Mouse (Mus musculus) erythroblast, adult 5-6 weeks (primary cell): ENCODE measurements around the gene B3gnt8. TPM values are rescaled to one million over a fixed set of nuclear protein-coding genes. Genes with fewer than 3 reads are reported as not detected.

ENCODE experiments used
- ATAC-seq: replicated peaks from 2 replicates; pipeline ENCODE4 v1.8.0; 2016; ENCODE audit warnings: moderate number of reproducible peaks, mild to moderate bottlenecking, moderate TSS enrichment, inconsistent platforms; ENCODE audit not compliant: poor library complexity, low FRiP score, severe bottlenecking
- total RNA-seq, 2 experiments: library from RNA; stranded (forward) in 1 of 2; stranded (reverse) in 1 of 2; fragments of 150-400 nt in 1 of 2; fragments of 200-764, 138-1000 nt in 1 of 2; gene quantifications; 2 replicates each; pipeline versions ENCODE4 v1.2.3 to v1.2.4; 2015 to 2017; ENCODE audit warnings: low replicate concordance in 2 of 2

The B3gnt8 gene
- total RNA-seq, 2 experiments from 2014 or later, result 1.9 to 5.8 TPM

GRCm38 (mm10) chr7:25617376-25618160 is 8.9 kb upstream of the B3gnt8 start:
- ATAC-seq, result no peak

- peak; percentile 90 for ATAC-seq
These were observed 7.4 kb upstream of the B3gnt8 start, which contains the start of gene Dmac2 for GRCm38 (mm10) chr7:25618865-25619721. Dmac2 (plus strand) TSS chr7:25619414.

- ATAC-seq, result no peak
These were observed 6.8 kb upstream of the B3gnt8 start for GRCm38 (mm10) chr7:25619722-25619991.

- ATAC-seq, result no peak
These were observed 6.4 kb upstream of the B3gnt8 start for GRCm38 (mm10) chr7:25620101-25620500.

- ATAC-seq, result no peak
These were observed 5.7 kb upstream of the B3gnt8 start for GRCm38 (mm10) chr7:25620751-25621150.

- no peak for ATAC-seq
These were observed 2.5 kb upstream of the B3gnt8 start for GRCm38 (mm10) chr7:25623857-25624370.

GRCm38 (mm10) chr7:25624851-25625250 is 1.6 kb upstream of the B3gnt8 start:
- no peak for ATAC-seq

GRCm38 (mm10) chr7:25625594-25626250 is 732 bp upstream of the B3gnt8 start:
- ATAC-seq, result no peak

GRCm38 (mm10) chr7:25627431-25628322 is 1.2 kb downstream of the B3gnt8 start:
- ATAC-seq, result no peak

- no peak for ATAC-seq
These were observed 1.8 kb downstream of the B3gnt8 start for GRCm38 (mm10) chr7:25628323-25628620.

GRCm38 (mm10) chr7:25632679-25633078 is 6.2 kb downstream of the B3gnt8 start:
- no peak for ATAC-seq

- ATAC-seq, result no peak
These were observed 9.9 kb downstream of the B3gnt8 start for GRCm38 (mm10) chr7:25636373-25636772.

GRCm38 (mm10) chr7:25637099-25637498 is 10.6 kb downstream of the B3gnt8 start:
- no peak for ATAC-seq

GRCm38 (mm10) chr7:25639754-25640153 is 13.3 kb downstream of the B3gnt8 start:
- no peak for ATAC-seq

GRCm38 (mm10) chr7:25644136-25644535 is 17.7 kb downstream of the B3gnt8 start:
- ATAC-seq, result no peak

GRCm38 (mm10) chr7:25644631-25645030 is 18.2 kb downstream of the B3gnt8 start:
- no peak for ATAC-seq

- ATAC-seq, result no peak
These were observed 18.6 kb downstream of the B3gnt8 start for GRCm38 (mm10) chr7:25645074-25645473.

GRCm38 (mm10) chr7:25647574-25648123 is 21.2 kb downstream of the B3gnt8 start:
- ATAC-seq, result no peak

GRCm38 (mm10) chr7:25649839-25650238 is 23.4 kb downstream of the B3gnt8 start:
- no peak for ATAC-seq
